Mouse (Mus musculus): ENCODE measurements around the gene Fsd1. TPM values are rescaled to one million over a fixed set of nuclear protein-coding genes. Genes with fewer than 3 reads are reported as not detected.

Gene Fsd1
- polyA plus RNA-seq, 1 experiment from 2014 or later = 0.36 TPM

- no peaks in the 10 kb centered on the region for H3K36me3 ChIP-seq (ENCODE audit: insufficient read depth, low read length)
- no peaks in the 10 kb centered on the region for H3K27me3 ChIP-seq (replicated peaks; ENCODE audit: insufficient read depth, low read length)
- no peak overlapping the region for H3K9ac ChIP-seq (replicated peaks; ENCODE audit: low read depth)
- H3K4me3 ChIP-seq (ENCODE audit: low read depth, low read length) = no peak overlapping the region
- no peak for DNase-seq (ENCODE audit: low spot score)
- no peak for ATAC-seq
- H3K4me1 ChIP-seq (ENCODE audit: insufficient read depth, low read depth, low read length) = no peaks in the 10 kb centered on the region
- WGBS = 71% methylated on average over 9 of the region's 9 CpGs
- TF ChIP-seq CTCF (IDR thresholded peaks at IDR 0.05) (no peak), EP300 (IDR thresholded peaks at IDR 0.05) (no peak)
- H3K27ac ChIP-seq (ENCODE audit: low read length) = no peak overlapping the region
- H3K9me3 ChIP-seq (ENCODE audit: low read length) = no peaks in the 10 kb centered on the region
- no peak overlapping the region for H3K4me2 ChIP-seq (replicated peaks; ENCODE audit: low read depth, low read length)
These were observed 35.7 kb upstream of the Fsd1 start for GRCm38 (mm10) chr17:55950601-55951000.

- Histone ChIP-seq H3K4me2 (replicated peaks; ENCODE audit: low read depth, low read length) (no peak overlapping the region), H3K27ac (ENCODE audit: low read length) (no peak overlapping the region), H3K9me3 (ENCODE audit: low read length) (no peaks in the 10 kb centered on the region), H3K4me3 (ENCODE audit: low read depth, low read length) (no peak overlapping the region), H3K27me3 (replicated peaks; ENCODE audit: insufficient read depth, low read length) (no peaks in the 10 kb centered on the region), H3K4me1 (ENCODE audit: insufficient read depth, low read depth, low read length) (no peaks in the 10 kb centered on the region), H3K36me3 (ENCODE audit: insufficient read depth, low read length) (no peaks in the 10 kb centered on the region), H3K9ac (replicated peaks; ENCODE audit: low read depth) (no peak overlapping the region)
- no peak for TF ChIP-seq EP300 (IDR thresholded peaks at IDR 0.05)
- TF ChIP-seq CTCF (IDR thresholded peaks at IDR 0.05) = no peak
- no peak for ATAC-seq
- DNase-seq (ENCODE audit: low spot score) = no peak
These were observed 34.3 kb upstream of the Fsd1 start for GRCm38 (mm10) chr17:55952041-55952440.

- ATAC-seq (0 out of 2 replicates have a peak, but pooled peaks have one; percentile 25), DNase-seq (ENCODE audit: low spot score) (peak; percentile 21)
- no peak within 1 kb of the TSS for H3K27ac ChIP-seq (ENCODE audit: low read length)
- H3K4me2 ChIP-seq (replicated peaks; ENCODE audit: low read depth, low read length) = no peak within 1 kb of the TSS
- no peak within 1 kb of the TSS for H3K9ac ChIP-seq (replicated peaks; ENCODE audit: low read depth)
- H3K4me1 ChIP-seq (ENCODE audit: insufficient read depth, low read depth, low read length) = no peaks in the 10 kb centered on the region
- no peaks in the 10 kb centered on the region for H3K9me3 ChIP-seq (ENCODE audit: low read length)
- H3K36me3 ChIP-seq (ENCODE audit: insufficient read depth, low read length) = no peaks in the 10 kb centered on the region
- no peak within 1 kb of the TSS for H3K4me3 ChIP-seq (ENCODE audit: low read depth, low read length)
- TF ChIP-seq EP300 (IDR thresholded peaks at IDR 0.05) (no peak), CTCF (IDR thresholded peaks at IDR 0.05) (no peak)
- H3K27me3 ChIP-seq (replicated peaks; ENCODE audit: insufficient read depth, low read length) = no peaks in the 10 kb centered on the region
- 66% methylated on average over 6 of the region's 6 CpGs for WGBS
These were observed 33.8 kb upstream of the Fsd1 start, which contains the start of gene Ebi3 for GRCm38 (mm10) chr17:55952447-55953027. Gene Ebi3 (plus strand): TSS chr17:55952640.

GRCm38 (mm10) chr17:55953751-55954150, 32.6 kb upstream of the Fsd1 start:
- Histone ChIP-seq H3K27me3 (replicated peaks; ENCODE audit: insufficient read depth, low read length) (no peaks in the 10 kb centered on the region), H3K9ac (replicated peaks; ENCODE audit: low read depth) (no peak overlapping the region), H3K4me2 (replicated peaks; ENCODE audit: low read depth, low read length) (no peak overlapping the region), H3K4me3 (ENCODE audit: low read depth, low read length) (no peak overlapping the region), H3K4me1 (ENCODE audit: insufficient read depth, low read depth, low read length) (peaks cover 4% of the 10 kb centered on the region; the same call in 1 of the 2 replicates), H3K27ac (ENCODE audit: low read length) (no peak overlapping the region), H3K9me3 (ENCODE audit: low read length) (no peaks in the 10 kb centered on the region), H3K36me3 (ENCODE audit: insufficient read depth, low read length) (no peaks in the 10 kb centered on the region)
- no peak for TF ChIP-seq CTCF (IDR thresholded peaks at IDR 0.05)
- ATAC-seq = no peak
- WGBS = 68% methylated on average over 6 of the region's 6 CpGs
- DNase-seq (ENCODE audit: low spot score) = no peak

- H3K27me3 ChIP-seq (replicated peaks; ENCODE audit: insufficient read depth, low read length) = no peaks in the 10 kb centered on the region
- DNase-seq (ENCODE audit: low spot score) (no peak), ATAC-seq (no peak)
- TF ChIP-seq CTCF (IDR thresholded peaks at IDR 0.05) (no peak), EP300 (IDR thresholded peaks at IDR 0.05) (no peak)
- peaks cover 4% of the 10 kb centered on the region; the same call in 1 of the 2 replicates for H3K4me1 ChIP-seq (ENCODE audit: insufficient read depth, low read depth, low read length)
- H3K4me3 ChIP-seq (ENCODE audit: low read depth, low read length) = no peak overlapping the region
- H3K9ac ChIP-seq (replicated peaks; ENCODE audit: low read depth) = no peak overlapping the region
- no peaks in the 10 kb centered on the region for H3K36me3 ChIP-seq (ENCODE audit: insufficient read depth, low read length)
- 36% methylated on average over 16 of the region's 16 CpGs for WGBS
- H3K4me2 ChIP-seq (replicated peaks; ENCODE audit: low read depth, low read length) = no peak overlapping the region
- no peaks in the 10 kb centered on the region for H3K9me3 ChIP-seq (ENCODE audit: low read length)
- H3K27ac ChIP-seq (ENCODE audit: low read length) = no peak overlapping the region
These were observed 32.1 kb upstream of the Fsd1 start for GRCm38 (mm10) chr17:55954229-55954628.

- WGBS = 2% methylated on average over 25 of the region's 26 CpGs
- Histone ChIP-seq H3K4me2 (replicated peaks; ENCODE audit: low read depth, low read length) (peak overlapping the region; percentile 44), H3K27me3 (replicated peaks; ENCODE audit: insufficient read depth, low read length) (no peaks in the 10 kb centered on the region), H3K9ac (replicated peaks; ENCODE audit: low read depth) (no peak overlapping the region), H3K4me3 (ENCODE audit: low read depth, low read length) (peak overlapping the region; percentile 19; the same call in 1 of the 2 replicates), H3K9me3 (ENCODE audit: low read length) (no peaks in the 10 kb centered on the region), H3K36me3 (ENCODE audit: insufficient read depth, low read length) (no peaks in the 10 kb centered on the region), H3K27ac (ENCODE audit: low read length) (no peak overlapping the region), H3K4me1 (ENCODE audit: insufficient read depth, low read depth, low read length) (peaks cover 4% of the 10 kb centered on the region; the same call in 1 of the 2 replicates)
- TF ChIP-seq CTCF (IDR thresholded peaks at IDR 0.05) (peak; percentile 10; the same call in 1 of the 2 replicates), EP300 (IDR thresholded peaks at IDR 0.05) (no peak)
- ATAC-seq (peak; percentile 14), DNase-seq (ENCODE audit: low spot score) (peak; percentile 80)
These were observed 30.2 kb upstream of the Fsd1 start for GRCm38 (mm10) chr17:55956129-55956528.

Data from lung, postnatal 0 days (tissue).